Mouse (Mus musculus) forebrain, embryonic 11.5 days (tissue): ENCODE results near the gene Kif2a. TPM values are rescaled to one million over a fixed set of nuclear protein-coding genes. Genes with fewer than 3 reads are reported as not detected.

ENCODE experiments used
- ATAC-seq: fragments of 200-750 bp; cut with Nextera tagmentation; replicated peaks from 2 replicates; pipeline ENCODE4 v1.8.0; 2017; ENCODE audit warnings: moderate TSS enrichment; ENCODE audit not compliant: low FRiP score
- DNase-seq: peaks from one replicate; pipeline ENCODE4 v3.0.0-alpha.2; 2017; ENCODE audit warnings: low spot score
- H3K27ac ChIP-seq: fragments of 300-500 bp; sonication (generic); 2 replicates; pipeline ENCODE4 v1.5.1; 2014; ENCODE audit warnings: low read depth, low read length
- H3K27me3 ChIP-seq: fragments of 300-500 bp; sonication (generic); 2 replicates; pipeline ENCODE4 v1.6.1; 2014; ENCODE audit warnings: mild to moderate bottlenecking, low read length, mixed read lengths; ENCODE audit not compliant: control insufficient read depth, insufficient read depth
- H3K36me3 ChIP-seq: fragments of 300-500 bp; sonication (generic); 2 replicates; pipeline ENCODE4 v1.6.1; 2014; ENCODE audit warnings: mild to moderate bottlenecking, low read length, moderate library complexity, mixed read lengths; ENCODE audit not compliant: control insufficient read depth, insufficient read depth
- H3K4me1 ChIP-seq: fragments of 300-500 bp; sonication (generic); replicated peaks from 2 replicates; pipeline ENCODE4 v1.6.1; 2014; ENCODE audit warnings: low read length, mixed read lengths; ENCODE audit not compliant: control insufficient read depth, insufficient read depth
- H3K4me2 ChIP-seq: fragments of 300-500 bp; sonication (generic); 2 replicates; pipeline ENCODE4 v1.6.1; 2014; ENCODE audit warnings: low read depth, mild to moderate bottlenecking, low read length, moderate library complexity, mixed read lengths; ENCODE audit not compliant: severe bottlenecking
- H3K4me3 ChIP-seq: fragments of 300-500 bp; sonication (generic); 2 replicates; pipeline ENCODE4 v1.5.1; 2014; ENCODE audit warnings: low read depth, low read length
- H3K9ac ChIP-seq: fragments of 300-500 bp; sonication (generic); 2 replicates; pipeline ENCODE4 v1.6.1; 2014; ENCODE audit warnings: low read length
- H3K9me3 ChIP-seq: fragments of 300-500 bp; sonication (generic); 2 replicates; pipeline ENCODE4 v1.6.1; 2016; ENCODE audit warnings: low read length, mixed read lengths; ENCODE audit not compliant: control insufficient read depth
- WGBS: fragments of 180-500 bp; shearing (Covaris S2); extraction: QIAGEN DNeasy Blood & Tissue Kit; methylation state at CpG from one replicate; pipeline ENCODE4 v1.1.7; 2014; 5-methylcytosine and 5-hydroxymethylcytosine counted together
- polyA plus RNA-seq: library from polyadenylated mRNA; unstranded; fragments of >200 nt; fragmentation: Nextera tagmentation; extraction: Ambion mirVana; gene quantifications from 2 replicates; pipeline ENCODE4 v1.2.1, GENCODE M21; 2014

Kif2a gene
- polyA plus RNA-seq, 1 experiment from 2014 or later = 31.3 TPM

DNA sequence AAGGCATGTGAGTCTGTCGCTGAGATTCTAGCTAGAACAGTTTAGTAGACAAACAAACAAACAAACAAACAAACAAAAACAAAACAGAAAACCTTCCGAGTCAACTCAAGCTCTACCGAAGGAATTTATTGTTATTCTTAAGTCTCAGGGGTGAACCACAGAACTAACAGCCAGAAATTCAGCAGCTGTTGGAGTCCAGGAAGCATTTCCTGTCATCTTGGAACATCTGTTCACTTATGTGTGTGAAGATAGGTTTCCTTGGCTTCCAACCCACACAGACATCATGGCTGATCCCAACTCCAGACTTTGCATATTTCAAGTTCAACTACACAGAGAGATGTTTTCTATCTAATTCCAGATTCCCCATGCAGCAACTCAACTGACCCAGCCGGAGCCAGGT is 32.6 kb upstream of the Kif2a start:
- no peak for ATAC-seq

DNA sequence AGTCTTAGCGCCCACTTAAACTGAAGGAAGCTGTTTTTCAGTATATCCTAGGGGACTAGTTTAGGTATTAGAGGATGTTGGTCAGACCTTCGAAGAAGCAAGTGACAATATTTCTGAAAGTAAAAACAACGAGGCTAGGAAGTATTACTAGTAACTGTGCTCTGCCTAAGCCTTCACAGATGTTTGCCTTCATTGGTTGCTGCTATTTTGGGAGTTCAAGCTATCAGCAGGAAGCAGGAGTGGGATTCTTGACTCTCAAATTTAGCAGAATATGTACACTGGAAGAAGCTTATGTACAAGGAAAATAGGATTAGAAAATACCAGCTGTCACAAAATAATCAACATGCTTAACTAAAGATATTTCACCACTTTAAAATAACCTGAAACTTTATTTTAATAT is 29.4 kb upstream of the Kif2a start:
- H3K27ac ChIP-seq = no peak overlapping the region
- no peak overlapping the region for H3K9ac ChIP-seq
- H3K9me3 ChIP-seq = no peaks in the 10 kb centered on the region
- 92% methylated on average over 3 of the region's 3 CpGs for WGBS
- no peak overlapping the region for H3K4me3 ChIP-seq
- no peak overlapping the region for H3K4me2 ChIP-seq
- H3K4me1 ChIP-seq = no peaks in the 10 kb centered on the region
- DNase-seq (no peak), ATAC-seq (no peak)
- H3K36me3 ChIP-seq = no peaks in the 10 kb centered on the region
- no peaks in the 10 kb centered on the region for H3K27me3 ChIP-seq

More for the DNA sequence above, 32.6 kb upstream of the Kif2a start:
- no peak overlapping the region for H3K9ac ChIP-seq
- no peaks in the 10 kb centered on the region for H3K36me3 ChIP-seq
- no peak for DNase-seq
- no peak overlapping the region for H3K4me2 ChIP-seq
- H3K4me3 ChIP-seq = no peak overlapping the region
- H3K9me3 ChIP-seq = no peaks in the 10 kb centered on the region
- WGBS = 83% methylated on average over 4 of the region's 4 CpGs
- H3K27ac ChIP-seq = no peak overlapping the region
- no peaks in the 10 kb centered on the region for H3K4me1 ChIP-seq
- H3K27me3 ChIP-seq = no peaks in the 10 kb centered on the region

DNA sequence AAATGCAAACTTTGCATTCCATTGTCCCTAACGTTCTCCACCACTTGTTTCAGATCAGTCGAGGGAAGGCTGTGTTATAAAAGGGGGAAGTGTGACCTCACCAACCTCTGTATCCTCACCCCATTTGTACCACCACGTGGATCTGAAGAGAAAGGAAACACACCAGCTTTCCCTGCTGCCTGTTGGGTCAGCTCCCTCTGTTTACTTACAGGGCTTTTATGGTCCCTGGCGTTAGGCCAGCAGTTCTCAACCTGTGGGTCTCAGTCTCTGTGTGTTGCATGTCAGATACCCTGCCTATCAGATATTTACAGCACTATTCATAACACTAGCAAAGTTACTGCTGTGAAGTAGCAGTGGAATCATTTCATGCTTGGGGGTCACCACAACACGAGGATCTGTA is 22.3 kb upstream of the Kif2a start:
- H3K9me3 ChIP-seq = no peaks in the 10 kb centered on the region
- H3K27ac ChIP-seq = no peak overlapping the region
- H3K4me3 ChIP-seq = no peak overlapping the region
- no peak overlapping the region for H3K4me2 ChIP-seq
- H3K27me3 ChIP-seq = no peaks in the 10 kb centered on the region
- no peak for DNase-seq
- no peak for ATAC-seq
- WGBS = 55% methylated on average over 5 of the region's 5 CpGs
- H3K9ac ChIP-seq = no peak overlapping the region
- no peaks in the 10 kb centered on the region for H3K36me3 ChIP-seq
- H3K4me1 ChIP-seq = no peaks in the 10 kb centered on the region

DNA sequence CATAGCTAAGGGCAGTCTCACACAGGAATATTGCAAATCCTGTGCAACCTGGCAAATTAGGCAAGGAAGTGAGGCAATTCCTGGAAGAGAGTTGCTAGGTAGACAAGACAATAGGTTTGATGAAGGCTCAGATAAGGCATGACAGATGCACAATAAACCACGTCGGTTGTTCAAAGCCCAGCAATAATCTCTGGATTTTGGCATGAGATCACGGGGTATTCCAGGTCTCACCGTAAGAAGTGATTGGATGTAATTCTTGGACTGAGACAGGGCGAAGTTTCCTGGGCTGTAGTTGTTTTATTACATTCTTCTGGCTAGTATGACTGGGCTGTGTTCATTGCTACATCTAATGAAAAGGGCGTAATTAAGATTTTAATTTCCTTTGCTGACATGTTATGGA is 20.6 kb upstream of the Kif2a start:
- Histone ChIP-seq H3K4me3 (no peak overlapping the region), H3K9me3 (no peaks in the 10 kb centered on the region), H3K9ac (no peak overlapping the region), H3K4me2 (no peak overlapping the region), H3K27ac (no peak overlapping the region), H3K36me3 (no peaks in the 10 kb centered on the region), H3K27me3 (no peaks in the 10 kb centered on the region), H3K4me1 (no peaks in the 10 kb centered on the region)
- WGBS = 88% methylated on average over 6 of the region's 6 CpGs
- DNase-seq (no peak), ATAC-seq (no peak)

DNA sequence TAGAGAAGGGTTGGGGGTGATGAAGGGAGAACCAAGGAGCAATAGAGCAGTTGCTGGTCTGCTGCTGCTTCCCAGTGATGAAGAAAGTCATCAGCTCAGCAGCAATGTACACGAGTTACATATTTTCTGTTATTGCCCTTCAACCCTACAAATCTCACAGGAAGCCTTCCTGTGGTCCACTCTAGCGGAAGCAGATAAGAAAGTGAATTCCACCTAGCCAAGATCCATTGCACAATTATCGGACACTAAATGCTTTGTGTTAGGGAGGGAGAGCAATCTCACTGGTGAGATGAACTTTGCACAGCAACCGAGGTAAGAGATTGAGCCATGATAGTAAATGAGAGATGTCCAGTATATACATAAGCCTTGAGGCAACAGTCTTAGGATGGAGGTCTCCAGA is 17.6 kb upstream of the Kif2a start:
- no peaks in the 10 kb centered on the region for H3K36me3 ChIP-seq
- no peaks in the 10 kb centered on the region for H3K27me3 ChIP-seq
- no peak overlapping the region for H3K4me2 ChIP-seq
- H3K9ac ChIP-seq = no peak overlapping the region
- WGBS = 86% methylated on average over 4 of the region's 4 CpGs
- no peak for DNase-seq
- H3K4me3 ChIP-seq = no peak overlapping the region
- no peak overlapping the region for H3K27ac ChIP-seq
- no peaks in the 10 kb centered on the region for H3K4me1 ChIP-seq
- H3K9me3 ChIP-seq = no peaks in the 10 kb centered on the region
- no peak for ATAC-seq

DNA sequence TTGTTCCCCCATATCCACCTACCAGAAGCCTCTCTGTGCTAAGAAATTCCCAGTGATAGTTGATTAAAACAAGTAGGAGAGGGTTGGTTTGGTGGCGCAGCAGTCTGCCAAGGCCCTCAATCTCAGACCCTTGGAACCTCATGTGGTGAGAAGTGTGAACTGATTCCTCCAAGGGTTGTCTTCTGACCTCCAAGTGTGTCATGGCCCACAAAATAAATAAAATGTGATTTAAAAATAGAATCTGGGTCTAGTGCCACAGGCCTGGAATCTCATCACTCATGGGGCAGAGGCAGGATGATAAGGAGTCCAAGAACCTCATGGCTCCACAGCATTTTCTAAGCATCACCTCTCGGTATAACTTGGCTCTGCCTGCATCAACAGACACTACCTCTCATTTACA is 16.4 kb upstream of the Kif2a start:
- Histone ChIP-seq H3K4me3 (no peak overlapping the region), H3K4me2 (no peak overlapping the region), H3K36me3 (no peaks in the 10 kb centered on the region), H3K4me1 (no peaks in the 10 kb centered on the region), H3K27me3 (no peaks in the 10 kb centered on the region), H3K9me3 (no peaks in the 10 kb centered on the region), H3K9ac (no peak overlapping the region), H3K27ac (no peak overlapping the region)
- 97% methylated on average over 2 of the region's 2 CpGs for WGBS
- ATAC-seq = no peak
- no peak for DNase-seq

DNA sequence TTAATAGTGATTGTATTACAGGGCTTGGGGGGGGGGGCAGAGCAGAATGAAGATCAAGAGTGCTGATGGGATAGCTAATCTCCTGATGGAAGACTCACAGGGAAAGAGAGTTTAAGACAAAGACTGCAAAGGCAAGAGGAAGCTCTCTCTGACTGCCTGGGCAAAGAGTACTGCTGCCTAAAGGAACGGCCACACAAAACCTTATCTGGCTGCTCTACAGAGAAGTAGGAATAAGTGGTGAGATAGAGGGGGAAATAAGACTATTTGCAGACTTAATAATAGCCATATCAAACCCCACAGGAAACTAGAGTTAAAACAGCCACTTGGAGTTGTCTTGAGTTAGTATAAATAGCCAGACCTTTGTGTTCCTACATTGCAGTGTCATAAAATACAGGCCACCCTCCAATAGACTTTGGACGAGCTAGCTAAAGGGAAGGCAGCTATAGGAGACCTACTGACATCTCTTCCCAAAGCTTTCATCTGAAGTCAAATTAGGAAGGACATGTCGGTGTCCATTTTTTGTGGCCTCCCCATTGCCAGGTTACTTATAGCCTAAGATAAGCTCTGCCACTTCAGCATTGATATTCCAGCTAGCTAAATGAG is 13.7 kb upstream of the Kif2a start:
- Histone ChIP-seq H3K4me2 (no peak overlapping the region), H3K9ac (no peak overlapping the region), H3K27ac (no peak overlapping the region), H3K4me1 (no peaks in the 10 kb centered on the region), H3K4me3 (no peak overlapping the region), H3K36me3 (no peaks in the 10 kb centered on the region), H3K9me3 (no peaks in the 10 kb centered on the region), H3K27me3 (no peaks in the 10 kb centered on the region)
- 85% methylated on average over 3 of the region's 3 CpGs for WGBS
- no peak for DNase-seq
- ATAC-seq = no peak

DNA sequence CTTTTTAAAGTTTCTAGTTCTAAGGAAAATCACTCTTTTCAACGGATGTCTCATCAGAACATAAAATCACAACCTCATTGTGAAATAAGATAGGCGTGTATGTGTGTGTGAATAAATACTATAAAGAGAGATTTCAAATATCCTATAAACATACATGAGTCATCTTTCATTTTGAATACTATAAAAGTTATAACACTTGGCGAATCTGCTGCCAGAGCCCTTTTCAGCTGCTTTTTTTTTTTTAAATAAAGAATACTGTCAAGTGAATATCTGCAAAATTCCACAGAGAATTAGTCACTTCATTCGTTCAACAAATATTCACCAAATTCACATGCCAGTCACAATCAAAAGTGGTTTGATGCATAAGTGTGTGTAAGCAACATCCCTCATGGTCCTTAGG is 13.2 kb upstream of the Kif2a start:
- H3K4me1 ChIP-seq = no peaks in the 10 kb centered on the region
- no peaks in the 10 kb centered on the region for H3K36me3 ChIP-seq
- no peaks in the 10 kb centered on the region for H3K27me3 ChIP-seq
- no peak overlapping the region for H3K4me2 ChIP-seq
- no peak overlapping the region for H3K4me3 ChIP-seq
- H3K9me3 ChIP-seq = no peaks in the 10 kb centered on the region
- no peak overlapping the region for H3K27ac ChIP-seq
- DNase-seq (no peak), ATAC-seq (no peak)
- 86% methylated on average over 4 of the region's 4 CpGs for WGBS
- H3K9ac ChIP-seq = no peak overlapping the region

DNA sequence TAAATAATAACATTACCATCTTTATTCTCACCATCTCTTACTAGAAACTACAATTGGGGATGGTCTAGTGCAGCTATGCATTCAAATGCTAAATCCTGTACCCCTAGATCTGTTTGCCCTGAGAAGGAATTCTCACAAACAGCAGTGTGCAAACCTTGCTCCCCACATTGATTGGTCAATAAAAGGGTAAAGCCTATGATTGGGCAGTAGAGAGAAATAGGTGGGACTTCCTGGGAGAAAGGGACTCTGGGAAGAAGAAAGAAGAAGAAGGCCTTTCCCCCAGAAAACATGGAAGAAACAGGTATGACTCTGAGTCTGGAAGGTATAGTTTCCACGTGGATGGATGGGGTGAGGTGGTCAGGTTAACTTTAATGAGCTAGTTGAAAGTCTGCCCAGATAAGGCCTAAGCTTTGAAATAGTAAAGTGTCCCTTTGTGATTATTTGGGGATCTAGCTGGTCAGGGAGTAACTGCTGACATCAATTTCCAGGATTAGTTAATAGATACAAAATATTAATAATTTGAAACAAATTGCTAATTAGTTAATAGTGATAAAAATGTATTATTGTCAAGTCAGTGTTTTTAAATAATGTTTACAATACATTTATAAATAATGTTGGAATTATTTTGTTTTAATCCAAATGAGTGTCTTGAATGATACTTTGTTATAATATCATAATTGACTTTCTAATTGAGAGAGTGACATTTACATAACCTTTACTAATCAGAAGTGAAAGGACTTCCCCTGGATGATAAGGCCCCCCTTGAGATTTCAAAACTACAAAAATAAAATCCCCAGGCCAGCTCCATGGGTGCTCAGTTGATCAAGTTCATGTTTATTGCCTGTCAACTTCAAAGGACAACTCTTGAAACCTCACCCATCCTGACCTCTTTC is 12.3 kb upstream of the Kif2a start:
- DNase-seq = no peak
- WGBS = 58% methylated on average over 1 of the region's 1 CpGs
- H3K36me3 ChIP-seq = no peaks in the 10 kb centered on the region
- H3K4me3 ChIP-seq = no peak overlapping the region
- H3K9ac ChIP-seq = no peak overlapping the region
- no peak overlapping the region for H3K4me2 ChIP-seq
- no peaks in the 10 kb centered on the region for H3K9me3 ChIP-seq
- no peak overlapping the region for H3K27ac ChIP-seq
- H3K27me3 ChIP-seq = no peaks in the 10 kb centered on the region
- no peak for ATAC-seq
- no peaks in the 10 kb centered on the region for H3K4me1 ChIP-seq
